Mouse (Mus musculus) left cerebral cortex, adult 6 months (tissue): Measurements from ENCODE around the gene Tsga13. TPM values are rescaled to one million over a fixed set of nuclear protein-coding genes. Genes with fewer than 3 reads are reported as not detected.

ENCODE experiments used
- long read RNA-seq, 2 experiments: library from polyadenylated mRNA; unstranded; transcript quantifications; one replicate each; pipeline ENCODE4 v2.0.0; 2019 to 2020
- polyA plus RNA-seq: library from polyadenylated mRNA; unstranded; fragments of <200 nt; fragmentation: Nextera tagmentation; gene quantifications from 2 replicates; pipeline ENCODE4 v1.2.3, GENCODE M21; 2021

The Tsga13 gene
- polyA plus RNA-seq: 0.10 TPM in 1 of 2 replicates, not detected in the other
- long read RNA-seq, experiment 1, partial matches to known transcripts: 0 of 1 reads
- long read RNA-seq, experiment 1, other reads (novel, unspliced or antisense): 1 of 1 reads
- long read RNA-seq, experiment 2: 0 reads

DNA sequence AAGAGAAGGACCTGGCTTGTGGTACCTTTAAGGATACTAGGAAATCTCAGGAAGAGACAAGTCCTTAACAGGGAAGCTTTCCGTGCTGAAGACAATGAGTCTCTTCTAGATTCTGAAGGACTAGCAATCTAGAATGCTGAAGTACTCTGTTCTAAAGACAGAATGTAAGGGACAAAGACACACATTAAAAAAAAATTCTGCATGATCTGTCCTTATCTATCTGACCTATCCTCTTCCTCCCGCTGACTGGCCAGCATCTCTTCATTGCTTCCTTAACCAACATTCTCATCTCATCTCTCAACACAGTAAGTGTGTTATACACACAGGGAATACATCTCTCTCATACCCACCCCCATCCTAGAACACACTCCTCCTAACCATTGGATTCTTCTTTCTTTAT is at the start of gene Tsga13:
Gene Tsga13, minus strand, starts transcription at position 101 of the 400 bp plus-strand sequence.

GRCm38 (mm10) chr6:30958736-30959540 is 43.6 kb upstream of the Tsga13 start, which contains the start of gene Klf14:
Gene Klf14 (minus strand): TSS chr6:30959078.

GRCm38 (mm10) chr6:30896195-30896985 is 19.0 kb downstream of the Tsga13 start, which contains the start of gene Copg2:
Gene Copg2 (minus strand): TSS chr6:30896794.

Other genes starting within 250 kb of the Tsga13 start
- 3.0 and 8.3 TPM in 2 replicates for gene Cep41, start 221.8 kb downstream of the Tsga13 start, polyA plus RNA-seq
- gene Mest, start 192.0 kb downstream of the Tsga13 start, polyA plus RNA-seq: 46.8 and 66.7 TPM in 2 replicates
- gene Copg2, start 18.8 kb downstream of the Tsga13 start, polyA plus RNA-seq: 50.0 and 79.0 TPM in 2 replicates
- 0.47 and 0.78 TPM in 2 replicates for gene Klf14, start 43.5 kb upstream of the Tsga13 start, polyA plus RNA-seq